In genomic region chr8:44934416-44934815, GRCm38 (mm10) we compare ENCODE assay signal across 9 mouse cellular contexts. TPM values are rescaled to one million over a fixed set of nuclear protein-coding genes. Genes with fewer than 3 reads are reported as not detected.
DNase-seq lines count a peak whose midpoint lies in the region; ATAC-seq lines count a peak whose summit lies in the region.
"Had no signal": no experiment of that assay in that cellular context is flagged by ENCODE, and none has a peak within 500 bp of the region (broad histone marks: within the 10 kb centered on the region; RNA-seq: fewer than 3 reads in every experiment).

No protein-coding gene starts in this region.

- no peaks in the 10 kb centered on the region; the same call in 1 of the 2 replicates for H3K27me3 ChIP-seq in kidney, embryonic 14.5 days (ENCODE audit: control insufficient read depth, insufficient read depth, low read length)
- no peaks in the 10 kb centered on the region for H3K27me3 ChIP-seq in embryonic facial prominence, embryonic 12.5 days
- H3K27me3 ChIP-seq in intestine, embryonic 14.5 days (replicated peaks; ENCODE audit: control insufficient read depth, insufficient read depth, low read length): no peaks in the 10 kb centered on the region
- no peaks in the 10 kb centered on the region for H3K27me3 ChIP-seq in midbrain, embryonic 16.5 days (ENCODE audit: control insufficient read depth, insufficient read depth, low read depth, low read length)
- H3K27me3 ChIP-seq: Patski had no signal

- H3K9me3 ChIP-seq in kidney, embryonic 14.5 days (ENCODE audit: control insufficient read depth, low read length): no peaks in the 10 kb centered on the region; the same call in 1 of the 2 replicates
- H3K9me3 ChIP-seq in embryonic facial prominence, embryonic 12.5 days: 0 out of 2 replicates have a peak, but pooled peaks cover 3% of the 10 kb centered on the region
- H3K9me3 ChIP-seq in intestine, embryonic 14.5 days (ENCODE audit: control insufficient read depth, low read length): no peaks in the 10 kb centered on the region; the same call in 1 of the 2 replicates
- H3K9me3 ChIP-seq in midbrain, embryonic 16.5 days (replicated peaks; ENCODE audit: control insufficient read depth, low read length, poor library complexity, severe bottlenecking): no peaks in the 10 kb centered on the region; the same call in 1 of the 2 replicates

- 2% methylated on average over 13 of the region's 13 CpGs for WGBS in kidney, embryonic 14.5 days
- WGBS in embryonic facial prominence, embryonic 12.5 days: 5% methylated on average over 13 of the region's 13 CpGs
- WGBS in intestine, embryonic 14.5 days: 3% methylated on average over 13 of the region's 13 CpGs
- WGBS in midbrain, embryonic 16.5 days: 3% methylated on average over 13 of the region's 13 CpGs

- H3K4me1 ChIP-seq in kidney, embryonic 14.5 days (ENCODE audit: control insufficient read depth, insufficient read depth, low read length): peaks cover 6% of the 10 kb centered on the region
- H3K4me1 ChIP-seq in embryonic facial prominence, embryonic 12.5 days: peaks cover 4% of the 10 kb centered on the region; the same call in 1 of the 2 replicates
- H3K4me1 ChIP-seq in intestine, embryonic 14.5 days (replicated peaks; ENCODE audit: control insufficient read depth, insufficient read depth, low read length): peaks cover 6% of the 10 kb centered on the region
- H3K4me1 ChIP-seq in midbrain, embryonic 16.5 days (ENCODE audit: control insufficient read depth, insufficient read depth, low read length): peaks cover 7% of the 10 kb centered on the region; the same call in 1 of the 2 replicates

- H3K4me2 ChIP-seq in kidney, embryonic 14.5 days (replicated peaks; ENCODE audit: low read depth, low read length): peak overlapping the region; percentile 80
- peak overlapping the region; percentile 65 for H3K4me2 ChIP-seq in embryonic facial prominence, embryonic 12.5 days (replicated peaks)
- peak overlapping the region; percentile 69 for H3K4me2 ChIP-seq in intestine, embryonic 14.5 days (ENCODE audit: low read length)
- peak overlapping the region; percentile 85 for H3K4me2 ChIP-seq in midbrain, embryonic 16.5 days (ENCODE audit: low read length)

- peak overlapping the region; percentile 91 for H3K27ac ChIP-seq in kidney, embryonic 14.5 days (ENCODE audit: low read depth, low read length)
- peak overlapping the region; percentile 94 for H3K27ac ChIP-seq in embryonic facial prominence, embryonic 12.5 days
- peak overlapping the region; percentile 95 for H3K27ac ChIP-seq in intestine, embryonic 14.5 days (ENCODE audit: low read depth)
- H3K27ac ChIP-seq in midbrain, embryonic 16.5 days (ENCODE audit: low read length): peak overlapping the region; percentile 73

- H3K9ac ChIP-seq in kidney, embryonic 14.5 days (ENCODE audit: low read depth, low read length): peak overlapping the region; percentile 71
- H3K9ac ChIP-seq in embryonic facial prominence, embryonic 12.5 days: peak overlapping the region; percentile 68
- H3K9ac ChIP-seq in intestine, embryonic 14.5 days (ENCODE audit: low read length): peak overlapping the region; percentile 63
- H3K9ac ChIP-seq in midbrain, embryonic 16.5 days (ENCODE audit: low read depth, low read length): peak overlapping the region; percentile 69

- no peak for ATAC-seq in kidney, embryonic 14.5 days (ENCODE audit: low FRiP score, low TSS enrichment)
- no peak for ATAC-seq in embryonic facial prominence, embryonic 12.5 days (ENCODE audit: insufficient number of reproducible peaks, insufficient read depth, low FRiP score, low TSS enrichment)
- ATAC-seq in intestine, embryonic 14.5 days (replicated peaks; ENCODE audit: low FRiP score, low TSS enrichment, low read depth): no peak
- ATAC-seq in midbrain, embryonic 16.5 days: no peak
- no peak for ATAC-seq in frontal cortex, adult (ENCODE audit: low TSS enrichment)

- DNase-seq in kidney, adult 9 months: no peak
- DNase-seq in intestine, embryonic 14.5 days (ENCODE audit: low spot score): no peak
- DNase-seq in spleen, postnatal 4 days (ENCODE audit: low spot score in 2 of 2): no peak
- no peak for DNase-seq in layer of hippocampus, postnatal 14 days (ENCODE audit: low spot score in 2 of 2)

- peak overlapping the region; percentile 81 for H3K4me3 ChIP-seq in kidney, embryonic 14.5 days (ENCODE audit: low read length)
- H3K4me3 ChIP-seq in embryonic facial prominence, embryonic 12.5 days: peak overlapping the region; percentile 75
- peak overlapping the region; percentile 81 for H3K4me3 ChIP-seq in intestine, embryonic 14.5 days (ENCODE audit: low read depth, low read length)
- H3K4me3 ChIP-seq in midbrain, embryonic 16.5 days (ENCODE audit: low read depth, low read length): peak overlapping the region; percentile 80

- H3K36me3 ChIP-seq in kidney, embryonic 14.5 days (ENCODE audit: control insufficient read depth, insufficient read depth, low read length): no peaks in the 10 kb centered on the region
- H3K36me3 ChIP-seq in embryonic facial prominence, embryonic 12.5 days: no peaks in the 10 kb centered on the region
- H3K36me3 ChIP-seq in intestine, embryonic 14.5 days (ENCODE audit: control insufficient read depth, insufficient read depth, low read length): no peaks in the 10 kb centered on the region
- no peaks in the 10 kb centered on the region for H3K36me3 ChIP-seq in midbrain, embryonic 16.5 days (ENCODE audit: control insufficient read depth, insufficient read depth, low read length)

RNA-seq across cellular contexts. Expression of gene Fat1, which starts 0.8 kb away (rescaled TPM):
- 22.2 and 39.7 TPM in 2 replicates for polyA plus RNA-seq in kidney, embryonic 14.5 days (2014; fragmentation: Nextera tagmentation; extraction: Ambion mirVana)
- polyA plus RNA-seq in embryonic facial prominence, embryonic 12.5 days (2016; fragmentation: Nextera tagmentation; extraction: Ambion mirVana): 26.1 and 29.5 TPM in 2 replicates
- polyA plus RNA-seq in intestine, embryonic 14.5 days (2014; fragmentation: Nextera tagmentation; extraction: Ambion mirVana): 29.3 and 29.7 TPM in 2 replicates
- 9.8 and 13.9 TPM in 2 replicates for polyA plus RNA-seq in midbrain, embryonic 16.5 days (2015; fragmentation: Nextera tagmentation; extraction: Ambion mirVana)
- 10 to 100 TPM; 34.5 TPM for total RNA-seq in layer of hippocampus, postnatal 14 days (2021)
